Mouse (Mus musculus) hindbrain, embryonic 14.5 days (tissue): ENCODE measurements around the gene Mef2d. TPM values are rescaled to one million over a fixed set of nuclear protein-coding genes. Genes with fewer than 3 reads are reported as not detected.

Experiments used
- ATAC-seq: fragments of 200-750 bp; cut with Nextera tagmentation; 2 replicates; pipeline ENCODE4 v1.8.0; 2017; ENCODE audit warnings: moderate number of reproducible peaks, mild to moderate bottlenecking, moderate TSS enrichment, moderate library complexity; ENCODE audit not compliant: low FRiP score
- DNase-seq: peaks from one replicate; pipeline ENCODE4 v3.0.0-alpha.2; 2015; ENCODE audit warnings: low spot score
- H3K27ac ChIP-seq: fragments of 300-500 bp; sonication (generic); 2 replicates; pipeline ENCODE4 v1.5.1; 2014; ENCODE audit warnings: mild to moderate bottlenecking, moderate library complexity
- H3K27me3 ChIP-seq: fragments of 300-500 bp; sonication (generic); 2 replicates; pipeline ENCODE4 v1.6.1; 2014; ENCODE audit warnings: mild to moderate bottlenecking, low read length, mixed read lengths; ENCODE audit not compliant: control insufficient read depth, insufficient read depth
- H3K36me3 ChIP-seq: fragments of 300-500 bp; sonication (generic); replicated peaks from 2 replicates; pipeline ENCODE4 v1.6.1; 2014; ENCODE audit not compliant: control insufficient read depth, insufficient read depth
- H3K4me1 ChIP-seq: fragments of 300-500 bp; sonication (generic); replicated peaks from 2 replicates; pipeline ENCODE4 v1.6.1; 2014; ENCODE audit warnings: antibody characterized with exemption, low read length, mixed read lengths; ENCODE audit not compliant: control insufficient read depth, insufficient read depth
- H3K4me2 ChIP-seq: fragments of 300-500 bp; sonication (generic); replicated peaks from 2 replicates; pipeline ENCODE4 v1.6.1; 2014; ENCODE audit warnings: mild to moderate bottlenecking, moderate library complexity
- H3K4me3 ChIP-seq: fragments of 300-500 bp; sonication (generic); replicated peaks from 2 replicates; pipeline ENCODE4 v1.5.1; 2014; ENCODE audit warnings: mild to moderate bottlenecking, low read length
- H3K9ac ChIP-seq: fragments of 300-500 bp; sonication (generic); 2 replicates; pipeline ENCODE4 v1.6.1; 2014
- H3K9me3 ChIP-seq: fragments of 300-500 bp; sonication (generic); 2 replicates; pipeline ENCODE4 v1.6.1; 2016; ENCODE audit warnings: low read length; ENCODE audit not compliant: control insufficient read depth
- WGBS: fragments of 180-500 bp; shearing (Covaris S2); extraction: QIAGEN DNeasy Blood & Tissue Kit; methylation state at CpG from one replicate; pipeline ENCODE4 v1.1.7; 2014; 5-methylcytosine and 5-hydroxymethylcytosine counted together
- polyA plus RNA-seq: library from polyadenylated mRNA; unstranded; fragments of >200 nt; fragmentation: Nextera tagmentation; extraction: Ambion mirVana; gene quantifications from 2 replicates; pipeline ENCODE4 v1.2.1, GENCODE M21; 2014

The Mef2d gene
- polyA plus RNA-seq, 1 experiment from 2014 or later = 20.4 TPM

GRCm38 (mm10) chr3:88140903-88141430, 1.2 kb upstream of the Mef2d start:
- DNase-seq = no peak
- Histone ChIP-seq H3K4me3 (0 out of 2 replicates have a peak overlapping the region, but pooled peaks have one; percentile 63), H3K4me2 (peak overlapping the region; percentile 96), H3K9me3 (no peaks in the 10 kb centered on the region), H3K36me3 (no peaks in the 10 kb centered on the region), H3K27ac (peak overlapping the region; percentile 97), H3K27me3 (peaks cover 19% of the 10 kb centered on the region), H3K9ac (no peak overlapping the region), H3K4me1 (peaks cover 61% of the 10 kb centered on the region)
- no peak for ATAC-seq
- 53% methylated on average over 6 of the region's 6 CpGs for WGBS

GRCm38 (mm10) chr3:88141439-88141786, 759 bp upstream of the Mef2d start:
- WGBS = 13% methylated on average over 9 of the region's 9 CpGs
- Histone ChIP-seq H3K4me1 (peaks cover 65% of the 10 kb centered on the region), H3K4me3 (peak overlapping the region; percentile 63), H3K27me3 (peaks cover 19% of the 10 kb centered on the region), H3K9me3 (no peaks in the 10 kb centered on the region), H3K9ac (peak overlapping the region; percentile 82), H3K36me3 (no peaks in the 10 kb centered on the region), H3K4me2 (peak overlapping the region; percentile 93), H3K27ac (peak overlapping the region; percentile 97)
- no peak for ATAC-seq
- DNase-seq = peak; percentile 33

GRCm38 (mm10) chr3:88142546-88142915, 359 bp downstream of the Mef2d start:
- peak; percentile 54 for ATAC-seq
- peak overlapping the region; percentile 82 for H3K9ac ChIP-seq
- DNase-seq = peak; percentile 68
- H3K9me3 ChIP-seq = no peaks in the 10 kb centered on the region
- H3K36me3 ChIP-seq = no peaks in the 10 kb centered on the region
- H3K4me1 ChIP-seq = peaks cover 68% of the 10 kb centered on the region
- peak overlapping the region; percentile 63 for H3K4me3 ChIP-seq
- peaks cover 19% of the 10 kb centered on the region for H3K27me3 ChIP-seq
- WGBS = under 1% methylated on average over 52 of the region's 57 CpGs
- H3K4me2 ChIP-seq = peak overlapping the region; percentile 93
- peak overlapping the region; percentile 97 for H3K27ac ChIP-seq

- H3K4me1 ChIP-seq = peaks cover 67% of the 10 kb centered on the region
- no peaks in the 10 kb centered on the region for H3K9me3 ChIP-seq
- ATAC-seq = peak; percentile 7; the same call in 1 of the 2 replicates
- peak overlapping the region; percentile 97 for H3K27ac ChIP-seq
- WGBS = under 1% methylated on average over 32 of the region's 33 CpGs
- H3K4me3 ChIP-seq = peak overlapping the region; percentile 63
- H3K27me3 ChIP-seq = peaks cover 19% of the 10 kb centered on the region
- peak overlapping the region; percentile 93 for H3K4me2 ChIP-seq
- H3K9ac ChIP-seq = peak overlapping the region; percentile 82
- peak; percentile 29 for DNase-seq
- no peaks in the 10 kb centered on the region for H3K36me3 ChIP-seq
Measured at GRCm38 (mm10) chr3:88142916-88143771, 972 bp downstream of the Mef2d start.

- WGBS = 21% methylated on average over 5 of the region's 5 CpGs
- H3K36me3 ChIP-seq = no peaks in the 10 kb centered on the region
- peaks cover 19% of the 10 kb centered on the region for H3K27me3 ChIP-seq
- H3K9ac ChIP-seq = peak overlapping the region; percentile 82
- H3K9me3 ChIP-seq = no peaks in the 10 kb centered on the region
- H3K4me2 ChIP-seq = peak overlapping the region; percentile 93
- DNase-seq (no peak), ATAC-seq (no peak)
- H3K27ac ChIP-seq = peak overlapping the region; percentile 97
- peaks cover 67% of the 10 kb centered on the region for H3K4me1 ChIP-seq
- H3K4me3 ChIP-seq = peak overlapping the region; percentile 63
Measured at GRCm38 (mm10) chr3:88143961-88144486, 1.9 kb downstream of the Mef2d start.

- no peaks in the 10 kb centered on the region for H3K36me3 ChIP-seq
- peak overlapping the region; percentile 63 for H3K4me3 ChIP-seq
- H3K9ac ChIP-seq = peak overlapping the region; percentile 82
- peak overlapping the region; percentile 93 for H3K4me2 ChIP-seq
- peak overlapping the region; percentile 97; the same call in 1 of the 2 replicates for H3K27ac ChIP-seq
- DNase-seq (no peak), ATAC-seq (no peak)
- 75% methylated on average over 6 of the region's 6 CpGs for WGBS
- H3K9me3 ChIP-seq = no peaks in the 10 kb centered on the region
- H3K4me1 ChIP-seq = peaks cover 67% of the 10 kb centered on the region
- peaks cover 13% of the 10 kb centered on the region for H3K27me3 ChIP-seq
Measured at GRCm38 (mm10) chr3:88144648-88145410, 2.7 kb downstream of the Mef2d start.

- peaks cover 7% of the 10 kb centered on the region for H3K27me3 ChIP-seq
- H3K36me3 ChIP-seq = no peaks in the 10 kb centered on the region
- no peaks in the 10 kb centered on the region for H3K9me3 ChIP-seq
- no peak overlapping the region for H3K27ac ChIP-seq
- peak overlapping the region; percentile 82 for H3K9ac ChIP-seq
- no peak for DNase-seq
- peak overlapping the region; percentile 0; the same call in 1 of the 2 replicates for H3K4me3 ChIP-seq
- WGBS = 37% methylated on average over 4 of the region's 4 CpGs
- H3K4me1 ChIP-seq = peaks cover 70% of the 10 kb centered on the region
- H3K4me2 ChIP-seq = peak overlapping the region; percentile 93
- ATAC-seq = no peak
Measured at GRCm38 (mm10) chr3:88145411-88145782, 3.2 kb downstream of the Mef2d start.

GRCm38 (mm10) chr3:88145952-88146351, 3.8 kb downstream of the Mef2d start:
- H3K27ac ChIP-seq = no peak overlapping the region
- WGBS = 75% methylated on average over 5 of the region's 5 CpGs
- no peak for ATAC-seq
- peaks cover 1% of the 10 kb centered on the region for H3K27me3 ChIP-seq
- H3K9ac ChIP-seq = peak overlapping the region; percentile 82
- no peak for DNase-seq
- H3K36me3 ChIP-seq = no peaks in the 10 kb centered on the region
- no peak overlapping the region for H3K4me3 ChIP-seq
- no peaks in the 10 kb centered on the region for H3K9me3 ChIP-seq
- H3K4me2 ChIP-seq = no peak overlapping the region
- peaks cover 72% of the 10 kb centered on the region for H3K4me1 ChIP-seq
